Mouse (Mus musculus): ENCODE results near the gene Gucy2g.

The Gucy2g gene

DNA sequence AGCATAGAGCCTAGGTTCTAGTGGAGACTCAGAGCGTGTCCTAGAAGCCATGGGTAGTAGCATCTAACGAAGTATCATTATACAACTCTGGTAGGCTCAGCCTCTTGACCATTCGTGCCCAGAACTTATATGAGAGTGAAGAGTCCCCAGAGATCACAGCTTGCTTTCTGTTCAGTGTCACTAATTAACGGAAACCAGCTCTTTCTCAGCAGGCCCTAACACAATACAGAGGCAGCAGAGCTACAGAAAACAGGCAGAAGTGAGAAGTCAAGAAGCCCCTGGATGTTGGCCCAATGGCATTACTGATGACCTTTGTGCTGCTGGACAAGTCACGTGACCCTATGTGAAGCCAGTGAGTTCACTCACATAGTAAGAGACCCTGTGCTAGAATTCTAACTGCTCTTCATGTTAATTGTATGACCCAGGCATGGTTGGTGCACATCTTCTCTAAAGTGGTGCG is at the start of gene Gucy2g:
Gene Gucy2g, minus strand, starts transcription at position 51 of the 460 bp plus-strand sequence.
- no peak for DNase-seq (ENCODE audit: low read depth, low spot score)

DNA sequence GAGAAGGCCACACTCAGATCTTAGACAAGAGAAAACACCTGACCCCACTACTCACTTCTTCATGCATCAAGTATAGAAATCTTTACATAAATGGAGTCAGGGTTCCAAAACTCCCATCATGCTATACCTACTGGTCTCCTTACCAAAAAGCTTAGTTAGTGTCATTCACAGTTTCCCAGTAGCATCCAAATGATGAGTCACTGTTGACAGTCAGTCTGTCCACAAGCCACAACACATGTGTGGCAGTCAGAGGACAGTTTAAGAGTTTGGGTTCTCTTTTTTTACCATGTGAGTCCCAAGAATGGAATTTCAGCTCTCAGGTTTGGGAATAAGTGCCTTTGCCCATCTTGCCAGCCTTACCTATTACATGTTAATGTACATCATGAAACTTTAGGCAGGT is 47.9 kb upstream of the Gucy2g start:
- no peak for DNase-seq (ENCODE audit: low read depth, low spot score)

DNA sequence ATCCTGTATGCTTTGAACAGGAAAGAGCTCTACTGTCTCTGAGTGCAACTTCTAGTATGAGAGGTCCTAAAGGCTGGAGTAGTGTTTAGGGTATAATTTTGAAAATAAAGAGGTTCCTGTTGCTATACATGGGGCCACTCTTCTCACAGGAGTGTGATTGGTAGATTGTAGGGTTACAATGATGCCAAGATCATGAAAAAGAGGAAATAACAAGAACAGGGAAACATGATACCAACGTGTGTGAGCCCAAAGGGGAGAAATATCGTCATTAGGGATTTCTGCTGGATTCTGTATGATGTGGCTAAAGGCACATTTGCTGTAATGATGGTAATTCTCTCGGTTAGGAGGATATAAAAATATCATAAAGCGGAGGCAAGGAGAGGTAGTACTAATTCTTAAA is 45.0 kb upstream of the Gucy2g start:
- DNase-seq (ENCODE audit: low read depth, low spot score), result no peak

DNA sequence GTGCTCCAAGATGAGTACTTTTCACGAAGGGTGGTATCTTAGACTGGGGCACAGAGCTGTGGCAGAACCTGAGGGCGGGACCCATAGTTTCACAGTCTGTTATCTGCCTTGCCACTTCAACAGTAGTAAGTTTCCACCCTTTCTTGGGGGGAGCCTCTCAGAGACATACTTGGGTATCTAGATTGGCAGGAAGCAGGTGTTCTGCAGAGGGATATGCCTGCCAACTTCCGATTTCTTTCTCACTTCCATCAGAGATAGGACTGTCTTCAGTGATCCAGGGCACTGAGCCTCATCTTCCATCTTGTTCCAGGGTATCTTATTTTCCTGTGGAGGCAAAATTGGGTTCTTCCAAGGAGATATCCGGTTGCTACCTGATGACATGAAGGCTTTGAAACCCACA is 43.1 kb upstream of the Gucy2g start:
- no peak for DNase-seq (ENCODE audit: low read depth, low spot score)

DNA sequence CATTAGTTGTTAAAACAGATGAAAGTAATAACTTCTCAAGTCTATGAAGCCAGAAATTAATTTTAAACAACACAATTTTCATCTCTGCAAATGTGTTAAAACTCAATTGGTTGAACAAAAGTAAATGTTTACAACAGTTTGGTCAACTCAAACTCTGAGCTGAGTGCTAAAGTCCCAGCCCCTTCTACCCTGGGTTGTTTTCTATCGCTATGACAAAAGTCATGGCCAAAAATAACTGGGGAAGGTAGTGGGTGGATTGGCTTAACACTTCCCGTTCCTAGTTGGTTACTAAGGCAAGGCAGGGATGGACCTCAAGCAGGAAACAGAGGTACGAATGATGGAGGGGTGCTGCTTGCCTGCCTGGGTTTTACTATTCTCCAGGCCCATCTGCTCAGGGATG is 35.7 kb upstream of the Gucy2g start:
- DNase-seq (ENCODE audit: low read depth, low spot score), result no peak

DNA sequence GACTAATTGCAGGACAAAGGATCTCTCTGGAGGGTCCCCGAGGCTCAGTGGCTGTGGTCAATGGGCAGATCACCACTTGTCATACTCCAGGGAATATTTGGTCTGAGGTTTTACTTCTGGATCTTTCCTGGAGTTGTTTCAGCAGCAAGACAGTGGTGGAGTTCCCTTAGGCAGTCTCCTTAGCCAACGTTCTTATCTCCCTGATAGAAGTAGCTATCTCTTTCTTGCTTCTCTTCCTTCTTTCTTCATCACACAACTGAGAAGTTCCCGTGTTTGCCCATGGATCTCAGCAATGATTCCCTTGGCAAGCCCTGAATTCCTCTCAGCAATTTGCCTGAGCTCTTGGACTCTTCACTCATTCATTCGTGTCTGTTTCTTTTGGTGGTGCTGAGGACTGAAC is 35.1 kb upstream of the Gucy2g start:
- DNase-seq (ENCODE audit: low read depth, low spot score), result no peak

DNA sequence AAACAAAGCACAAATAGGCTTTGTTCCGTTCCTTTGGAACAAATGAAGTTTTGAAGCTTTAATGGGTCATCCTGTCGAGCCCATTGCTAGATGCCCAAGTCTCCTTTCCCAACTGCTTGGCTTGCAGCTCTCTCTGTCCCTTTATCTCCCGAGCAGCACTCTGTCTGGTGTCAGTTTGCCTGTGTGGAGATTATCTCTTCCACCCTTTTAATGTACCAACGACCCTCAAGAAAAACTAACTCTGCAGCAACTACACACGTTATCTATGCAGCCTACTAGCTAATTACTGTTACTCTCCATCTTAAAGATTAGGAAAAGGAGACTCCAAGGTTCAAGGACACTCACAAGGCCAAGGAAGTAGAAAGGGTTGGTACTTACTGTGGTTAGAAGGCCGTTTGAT is 32.3 kb upstream of the Gucy2g start:
- no peak for DNase-seq (ENCODE audit: low read depth, low spot score)

DNA sequence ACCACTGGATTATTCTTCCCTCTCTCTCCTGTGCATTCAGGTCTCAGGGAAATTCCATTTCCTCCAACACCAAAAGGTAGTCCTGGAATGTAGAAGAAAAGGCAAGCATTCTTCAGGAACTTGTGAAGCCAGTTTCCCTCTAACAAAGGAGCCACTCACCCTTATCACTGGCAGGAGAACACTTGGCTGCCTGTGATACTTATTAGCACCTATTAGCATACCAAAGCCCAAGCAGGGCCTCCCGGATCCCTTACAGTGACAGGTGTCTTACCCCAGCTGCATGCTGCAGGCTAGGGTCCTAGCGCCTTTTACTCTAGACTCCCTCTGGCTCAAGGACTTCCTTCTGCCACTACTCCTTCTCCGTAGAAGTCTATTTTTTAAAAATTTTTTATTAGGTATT is 30.4 kb upstream of the Gucy2g start:
- no peak for DNase-seq (ENCODE audit: low read depth, low spot score)

DNA sequence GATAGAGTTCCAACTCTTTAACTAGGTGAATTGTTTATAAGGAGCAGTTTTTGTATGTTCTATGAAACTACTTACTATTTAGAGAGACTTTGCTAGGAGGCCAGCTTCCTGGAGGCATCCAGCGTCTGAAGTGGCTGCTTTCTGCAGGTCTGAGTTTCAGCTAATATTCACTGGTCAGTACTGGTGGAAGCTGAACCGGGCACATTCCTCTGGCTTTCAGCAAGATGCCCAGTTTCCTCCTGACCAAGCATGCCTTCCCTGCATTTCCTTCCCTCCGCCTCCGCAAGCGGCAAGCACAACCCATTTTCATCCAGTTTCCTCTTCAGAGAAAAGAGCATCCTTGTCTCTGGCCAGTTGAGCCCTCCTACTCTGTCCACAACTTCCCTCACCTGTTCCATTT is 28.0 kb upstream of the Gucy2g start:
- DNase-seq (ENCODE audit: low read depth, low spot score), result no peak

DNA sequence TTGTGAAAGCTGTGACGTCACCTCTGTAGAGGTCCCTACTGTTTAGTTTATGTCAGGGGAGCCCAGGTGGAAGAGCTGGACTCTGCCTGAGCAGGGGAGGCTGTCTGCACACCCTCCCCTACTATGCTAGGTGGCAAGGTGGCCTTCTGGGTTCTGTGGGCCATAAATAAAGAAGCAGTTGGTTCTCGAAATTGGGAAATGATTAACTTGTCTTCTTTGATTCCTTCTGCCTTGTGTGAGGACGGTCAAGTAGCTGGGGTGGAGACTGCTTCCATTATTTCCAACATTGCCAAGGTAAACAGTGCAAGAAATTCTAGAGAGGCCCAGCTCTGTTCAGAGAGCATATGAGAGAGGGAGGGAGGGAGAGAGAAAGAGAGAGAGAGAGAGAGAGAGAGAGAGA is 27.1 kb upstream of the Gucy2g start:
- no peak for DNase-seq (ENCODE audit: low read depth, low spot score)

DNA sequence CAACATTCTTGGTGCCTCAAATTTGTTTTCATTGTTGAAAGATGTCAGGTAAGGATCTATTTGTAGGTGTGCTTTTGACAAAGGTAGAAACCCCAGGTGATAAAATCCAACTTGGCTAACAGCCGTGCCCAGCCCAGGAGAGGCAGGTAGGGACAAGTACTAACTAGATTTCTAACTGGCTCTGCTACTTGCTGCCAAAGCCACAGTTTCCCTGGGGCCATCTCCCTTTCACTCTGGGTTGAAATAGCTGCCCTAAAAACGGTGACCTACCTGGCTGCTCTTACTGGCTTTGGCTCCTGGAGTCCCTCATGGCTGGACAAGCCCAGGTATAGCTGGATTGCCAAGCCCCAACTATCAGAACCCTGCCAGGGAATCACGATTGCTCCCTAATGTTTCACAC is 25.8 kb upstream of the Gucy2g start:
- DNase-seq (ENCODE audit: low read depth, low spot score), result no peak

DNA sequence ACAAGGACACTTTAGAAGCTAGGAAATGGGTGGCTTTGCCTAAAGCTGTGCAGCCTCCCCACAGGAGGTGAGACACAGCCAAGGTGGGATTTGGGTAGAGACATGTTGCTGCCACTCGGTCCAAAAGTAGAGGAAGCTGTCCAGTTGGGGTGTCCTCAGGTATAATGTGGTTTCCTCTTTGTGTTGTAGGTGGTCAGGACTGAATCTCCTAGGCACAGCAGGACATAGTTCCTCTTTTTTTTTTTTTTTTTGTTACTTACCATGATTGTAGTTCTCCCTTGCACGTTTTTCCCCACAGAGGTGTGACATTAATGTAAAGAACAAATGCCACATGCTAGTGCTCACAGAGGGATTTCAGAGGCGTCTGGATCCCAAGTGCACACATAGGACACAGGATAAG is 24.2 kb upstream of the Gucy2g start:
- no peak for DNase-seq (ENCODE audit: low read depth, low spot score)

DNA sequence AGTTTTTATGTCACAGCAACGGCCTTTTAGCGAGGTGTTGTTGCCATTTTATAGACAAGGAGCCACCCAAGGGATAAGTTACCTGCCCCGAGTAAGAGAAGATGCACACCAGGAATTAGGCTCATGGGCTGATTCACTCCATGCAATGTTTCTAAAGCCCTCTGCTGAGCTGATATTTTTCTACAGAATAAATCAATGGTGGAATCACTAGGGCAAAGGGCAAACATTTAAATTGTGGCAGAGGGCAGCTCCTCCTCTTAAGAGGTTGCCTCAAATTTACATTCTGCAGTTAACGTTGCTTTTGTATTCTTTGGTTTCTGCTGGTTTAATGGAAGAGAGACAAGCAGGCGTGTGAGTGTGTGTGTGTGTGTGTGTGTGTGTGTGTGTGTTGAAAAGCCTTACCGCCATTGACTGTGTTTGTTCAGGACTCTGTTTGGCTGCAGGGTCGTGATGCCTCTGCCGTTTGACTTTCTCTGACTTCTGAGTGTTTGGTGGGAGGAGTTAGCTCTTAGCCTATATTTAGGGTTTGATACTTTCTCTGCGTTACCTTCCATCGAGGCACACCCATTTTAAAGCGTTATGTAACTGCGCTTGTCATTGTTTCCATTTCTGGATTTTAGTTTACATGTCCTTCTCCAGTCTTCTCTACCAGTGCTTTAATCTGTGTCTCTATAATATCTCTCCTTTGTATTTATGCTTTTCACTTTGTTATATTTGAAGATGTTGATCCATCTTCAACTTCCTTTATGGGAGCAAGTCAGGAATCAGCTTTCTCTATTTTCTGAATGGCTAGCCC is 19.6 kb upstream of the Gucy2g start:
- DNase-seq (ENCODE audit: low read depth, low spot score), result no peak

DNA sequence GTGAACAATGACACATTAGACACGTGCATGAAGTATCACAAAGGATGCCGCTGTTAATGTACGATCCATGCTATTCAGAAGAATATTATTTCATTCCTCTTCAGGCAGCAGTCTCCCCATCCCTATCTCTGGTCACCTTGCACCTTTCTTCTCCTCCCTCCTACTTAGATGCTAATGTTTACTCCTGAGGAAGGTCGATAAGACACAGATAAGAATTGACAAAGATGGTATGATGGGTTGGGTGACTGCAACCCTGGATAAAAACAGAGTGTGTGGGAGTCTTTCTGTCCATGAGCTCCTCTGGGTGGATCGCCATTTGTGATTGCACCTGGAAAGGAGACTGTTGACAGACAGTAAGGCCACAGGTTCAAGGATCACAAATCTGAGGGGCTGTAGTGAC is 17.5 kb upstream of the Gucy2g start:
- DNase-seq (ENCODE audit: low read depth, low spot score), result no peak

DNA sequence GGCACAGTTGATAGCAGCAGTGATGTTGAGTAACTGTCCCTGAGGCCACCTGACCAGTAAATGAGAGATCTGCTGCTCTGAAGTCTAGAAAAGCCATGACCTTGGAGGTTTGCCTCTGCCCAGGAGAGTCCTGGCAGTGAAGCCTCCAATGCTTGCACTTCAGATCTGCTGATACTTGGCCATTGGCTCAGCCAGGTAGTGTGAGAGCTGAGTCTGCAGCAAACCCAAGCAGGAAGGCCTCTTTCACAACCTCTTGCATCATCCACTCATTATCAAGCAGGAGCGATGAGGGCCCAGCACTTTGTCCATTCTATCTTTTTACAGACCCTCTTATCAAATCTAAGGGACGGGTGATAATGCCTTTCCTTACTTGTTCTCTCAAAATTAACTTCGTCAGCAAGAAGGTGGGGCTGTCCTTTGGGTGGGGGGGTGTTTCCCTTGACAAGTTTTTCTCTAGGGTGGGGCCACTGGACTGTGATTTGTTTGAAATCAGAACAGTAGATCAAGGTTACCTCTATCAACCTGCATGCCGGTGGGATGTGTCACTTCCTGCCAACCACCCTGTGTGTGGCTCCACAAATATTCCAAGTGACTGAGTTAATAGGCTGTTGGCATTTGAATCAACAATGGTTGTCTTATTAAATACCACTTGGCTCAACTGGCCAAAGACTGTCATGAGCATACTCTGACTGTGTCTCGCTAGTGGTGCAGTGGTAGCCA is 16.8 kb upstream of the Gucy2g start:
- DNase-seq (ENCODE audit: low read depth, low spot score), result no peak

DNA sequence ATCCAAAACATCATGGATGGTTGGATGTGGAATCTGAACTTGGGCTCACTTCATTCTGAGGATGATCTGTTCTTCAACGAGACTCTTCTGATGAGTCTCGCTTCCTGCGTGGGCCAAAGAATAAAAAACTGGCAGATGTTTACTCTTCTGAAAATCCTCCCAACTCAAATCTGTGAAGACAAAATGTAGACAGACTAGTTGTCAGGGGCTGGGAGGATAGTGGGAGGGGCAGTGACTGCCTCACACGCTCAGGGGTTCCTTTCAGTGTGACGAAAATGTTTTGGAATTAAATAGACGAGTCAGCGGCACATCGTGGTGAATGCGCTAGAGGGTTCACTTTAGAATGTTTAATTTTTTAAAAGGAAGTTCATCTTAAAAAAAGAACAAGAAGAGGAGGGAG is 15.1 kb upstream of the Gucy2g start:
- DNase-seq (ENCODE audit: low read depth, low spot score), result no peak

DNA sequence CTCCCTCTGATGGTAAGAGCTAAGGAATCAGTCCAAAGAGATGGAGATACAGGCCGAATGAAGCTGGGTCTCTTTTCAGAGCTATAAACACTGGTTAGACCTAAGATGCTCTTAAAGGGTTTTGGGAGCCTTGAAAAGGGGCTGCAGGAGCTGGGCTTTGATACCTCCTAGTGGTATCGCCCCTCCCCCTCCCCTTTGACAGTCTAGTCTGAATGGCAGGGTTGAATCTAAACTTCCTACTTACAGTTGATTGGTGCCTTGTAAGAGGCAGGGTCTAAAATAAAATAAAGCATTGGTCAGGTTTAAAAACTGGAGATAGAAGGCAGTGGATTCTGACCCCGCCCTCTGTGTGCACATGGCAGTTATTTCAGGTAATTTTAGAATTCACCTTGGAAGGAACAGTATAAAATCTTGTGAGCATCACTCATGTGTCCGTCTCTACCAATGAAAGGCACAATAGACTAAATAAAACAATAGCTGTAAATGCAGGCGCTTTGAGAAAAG is 13.5 kb upstream of the Gucy2g start:
- peak; percentile 24 for DNase-seq (ENCODE audit: low read depth, low spot score)

DNA sequence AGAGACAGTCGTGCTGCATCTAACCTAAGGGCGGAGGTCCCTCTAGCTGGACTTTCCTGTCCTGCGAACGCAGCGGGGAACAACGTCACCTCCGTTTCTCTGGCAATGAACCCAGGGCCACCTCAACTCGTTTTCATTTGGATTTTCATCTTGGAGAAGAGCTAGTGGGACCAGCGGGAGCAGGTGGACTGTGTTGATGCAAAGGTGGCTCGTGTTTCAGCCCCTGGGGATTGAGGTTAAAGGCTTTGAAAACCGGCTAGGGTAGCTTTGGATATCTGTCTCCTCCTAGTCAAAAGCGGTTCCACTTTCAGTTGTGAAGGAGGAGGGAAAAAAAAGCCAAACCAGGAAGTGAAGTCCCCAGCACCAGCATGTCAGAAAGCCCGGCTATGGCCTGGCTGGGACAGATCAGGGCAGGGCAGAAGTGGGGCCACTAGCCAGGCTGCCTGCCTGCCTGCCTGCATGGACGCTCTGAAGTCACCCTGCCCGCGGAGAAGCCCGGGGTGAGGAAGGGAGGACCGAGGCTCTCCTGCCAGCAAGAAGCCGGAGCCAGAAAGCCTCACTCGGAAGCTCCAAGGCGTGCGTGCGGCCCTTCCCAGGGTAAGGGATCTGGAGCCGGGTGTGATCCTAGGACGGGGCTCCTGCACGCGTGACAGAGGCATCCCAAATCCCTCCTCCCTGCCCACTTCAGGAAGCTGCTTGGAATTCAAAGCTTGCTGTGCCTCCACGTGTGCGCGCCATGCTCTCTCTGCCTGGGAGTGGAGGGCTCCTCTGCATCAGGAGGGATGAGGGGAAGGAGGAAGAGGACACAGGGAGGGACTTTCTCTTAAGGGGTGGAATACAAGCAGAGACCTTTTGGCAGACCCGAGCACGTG is 12.8 kb upstream of the Gucy2g start:
- DNase-seq (ENCODE audit: low read depth, low spot score), result peak; percentile 30

DNA sequence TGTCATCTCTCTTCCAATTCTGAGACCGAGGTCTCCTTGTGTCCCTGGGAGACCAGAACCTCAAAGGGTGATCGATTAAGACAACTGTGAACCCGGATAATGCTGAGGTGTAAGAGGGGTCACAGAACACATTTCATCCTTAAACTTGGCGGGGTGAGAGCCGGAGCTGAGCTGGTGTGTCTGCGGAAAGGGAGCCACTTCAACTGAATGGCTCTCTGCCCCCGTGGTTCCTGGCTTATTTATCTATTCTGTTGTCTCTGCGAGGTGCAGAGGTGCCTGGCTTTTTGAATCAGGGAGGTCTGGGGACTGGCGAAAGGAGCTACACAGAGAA is 12.2 kb upstream of the Gucy2g start:
- no peak for DNase-seq (ENCODE audit: low read depth, low spot score)

DNA sequence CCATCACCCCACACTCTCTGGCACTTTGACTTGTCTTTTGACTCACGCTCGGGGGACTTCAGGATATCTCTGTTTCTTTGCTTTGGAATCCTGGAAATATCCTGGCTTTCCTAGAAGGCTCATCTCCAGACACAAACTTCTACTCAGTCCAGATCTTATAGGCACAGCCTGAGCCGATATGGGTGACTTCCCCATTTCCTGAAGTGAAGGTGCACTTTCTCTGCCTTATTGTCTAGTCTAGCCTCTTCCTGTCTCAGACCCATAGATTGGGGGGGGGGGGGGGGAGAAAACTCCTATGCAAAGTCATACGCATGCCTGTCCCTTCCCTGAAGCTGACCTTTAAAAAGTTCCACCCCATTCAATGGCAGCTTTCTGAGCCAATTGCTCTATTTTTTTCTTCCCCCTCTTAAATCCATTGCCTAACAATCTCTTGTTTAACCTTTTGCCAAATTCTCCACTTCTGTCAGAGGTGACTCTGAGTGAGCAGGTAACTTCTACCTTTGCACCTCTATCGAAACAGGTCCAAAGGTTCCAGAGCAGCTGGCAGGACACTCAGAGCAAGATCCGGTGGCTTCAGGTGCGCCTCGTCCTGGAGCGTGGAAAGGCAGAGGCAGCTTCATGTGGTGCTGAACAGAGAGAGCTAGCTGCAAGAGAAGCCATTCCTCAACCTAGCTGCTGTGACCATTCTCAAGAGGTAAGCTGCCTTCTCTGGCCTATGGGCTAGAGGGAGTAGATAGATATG is 10.5 kb upstream of the Gucy2g start, which contains the start of gene Acsl5:
Gene Acsl5, plus strand, starts transcription at position 556 of the 742 bp plus-strand sequence.
- DNase-seq (ENCODE audit: low read depth, low spot score), result no peak

DNA sequence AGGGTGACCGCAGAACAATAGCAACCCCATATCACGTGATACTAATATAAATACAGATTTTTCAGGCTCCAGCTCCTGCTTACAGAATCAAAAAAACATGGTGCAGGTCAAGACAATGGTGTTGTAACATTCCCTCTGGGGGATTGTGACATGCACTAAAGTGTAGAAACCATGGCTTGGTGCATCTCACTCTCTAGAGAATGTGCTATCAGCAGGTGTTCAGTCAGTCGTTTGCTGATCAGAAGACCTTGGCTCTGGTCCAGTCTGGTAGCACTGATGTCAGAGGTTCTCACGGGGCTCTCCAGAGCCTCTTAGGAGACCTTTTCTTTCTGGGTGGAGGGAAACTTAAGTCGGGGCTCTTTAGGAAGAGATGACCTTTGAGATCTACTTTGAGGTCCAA is 9.4 kb upstream of the Gucy2g start:
- no peak for DNase-seq (ENCODE audit: low read depth, low spot score)
